Mouse (Mus musculus) B cell, adult (primary cell): Measurements from ENCODE around the gene Pdgfra. TPM values are rescaled to one million over a fixed set of nuclear protein-coding genes. Genes with fewer than 3 reads are reported as not detected.

Experiments
- total RNA-seq: library from RNA; stranded (reverse); gene quantifications from 4 replicates; pipeline ENCODE4 v1.2.4, GENCODE M21; 2023; ENCODE audit not compliant: inconsistent age

Gene Pdgfra
- 0.24 TPM in 1 of 4 replicates, not detected in the others for total RNA-seq

DNA sequence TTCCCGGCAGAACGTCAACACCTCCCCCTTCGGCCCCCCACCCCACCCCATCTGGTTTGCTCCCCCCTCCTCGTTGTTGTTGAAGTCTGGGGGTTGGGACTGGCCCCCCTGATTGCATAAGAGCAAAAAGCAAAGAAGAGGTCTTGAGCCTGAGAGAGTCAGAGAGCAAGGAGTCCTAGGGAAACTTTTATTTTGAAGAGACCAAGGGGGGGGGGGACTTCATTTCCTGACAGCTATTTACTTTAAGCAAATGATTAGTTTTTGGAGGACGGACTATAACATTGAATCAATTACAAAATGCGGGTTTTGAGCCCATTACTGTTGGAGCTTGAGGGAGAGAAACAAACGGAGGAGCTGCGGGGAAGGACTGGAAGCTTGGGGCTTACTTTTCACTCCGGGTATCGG, at the start of gene Pdgfra:
Pdgfra (plus strand) TSS at position 272 of the 405 bp plus-strand sequence.

Other genes with a start within 250 kb of the Pdgfra start
- 44.5 to 53.8 TPM (median 51.8 TPM) in 4 replicates for gene Chic2, start 107.5 kb upstream of the Pdgfra start, total RNA-seq
- not detected in 4 replicates for gene Gsx2, start 76.7 kb upstream of the Pdgfra start, total RNA-seq